Mouse (Mus musculus) heart, postnatal 25 days (tissue): Measurements from ENCODE around the gene Lbhd1. TPM values are rescaled to one million over a fixed set of nuclear protein-coding genes. Genes with fewer than 3 reads are reported as not detected.

Source experiments
- DNase-seq: peaks from one replicate; pipeline ENCODE4 v3.0.0; 2022; ENCODE audit warnings: low spot score
- intact Hi-C: fragments of 180-260 bp; cut with DNase I; formaldehyde crosslinking; loops from one replicate; pipeline ENCODE4 v1.15.1; 2025
- total RNA-seq, 2 experiments: library from RNA; stranded (reverse); gene quantifications; 2 replicates each; pipeline ENCODE4 v1.2.3; 2021

Lbhd1 gene
- total RNA-seq, 2 experiments from 2014 or later = 1.4 to 5.9 TPM

GRCm38 (mm10) chr19:8899079-8899478, 15.5 kb downstream of the Lbhd1 start:
- intact Hi-C loops = loop anchor here (2.0 kb wide), 1 partner anchor 68 kb away; the partner anchor contains the start of gene Eef1g
- DNase-seq = no peak

GRCm38 (mm10) chr19:8903412-8903811, 19.9 kb downstream of the Lbhd1 start:
- DNase-seq = no peak
- intact Hi-C loops = no loop called here

GRCm38 (mm10) chr19:8908531-8908930, 25.0 kb downstream of the Lbhd1 start:
- intact Hi-C loops = no loop called here

GRCm38 (mm10) chr19:8911810-8912209, 28.3 kb downstream of the Lbhd1 start:
- DNase-seq = no peak
- intact Hi-C loops = loop anchor here (5.0 kb wide), 1 partner anchor 35 kb away; no protein-coding TSS in a partner anchor

More at GRCm38 (mm10) chr19:8908531-8908930, 25.0 kb downstream of the Lbhd1 start:
- DNase-seq = no peak

GRCm38 (mm10) chr19:8914212-8914611, 30.7 kb downstream of the Lbhd1 start:
- intact Hi-C loops = loop anchor here (5.0 kb wide), 1 partner anchor 33 kb away; no protein-coding TSS in a partner anchor
- no peak for DNase-seq

GRCm38 (mm10) chr19:8919000-8919399, 35.5 kb downstream of the Lbhd1 start:
- intact Hi-C loops = loop anchor here (5.0 kb wide), 1 partner anchor 43 kb away; no protein-coding TSS in a partner anchor
- no peak for DNase-seq

- intact Hi-C loops = loop anchor here (2.0 to 5.0 kb wide), 2 partner anchors 21 to 43 kb away; partner anchors contain the start of gene Mta2
- DNase-seq = no peak
Observed at GRCm38 (mm10) chr19:8919684-8920072, 36.1 kb downstream of the Lbhd1 start.

GRCm38 (mm10) chr19:8920073-8920736, 36.7 kb downstream of the Lbhd1 start, which contains the start of gene B3gat3:
TSS of gene B3gat3 (plus strand) at chr19:8920374.
- DNase-seq = peak; percentile 94
- intact Hi-C loops = loop anchor here (2.0 kb wide), 1 partner anchor 21 kb away; the partner anchor contains the start of gene Mta2

- intact Hi-C loops = loop anchor here (2.0 kb wide), 1 partner anchor 20 kb away; the partner anchor contains the start of gene Mta2
- no peak for DNase-seq
Observed at GRCm38 (mm10) chr19:8920836-8921291, 37.3 kb downstream of the Lbhd1 start.

- no peak for DNase-seq
- intact Hi-C loops = loop anchor here (2.0 kb wide), 1 partner anchor 19 kb away; the partner anchor contains the start of gene Mta2
Observed at GRCm38 (mm10) chr19:8921741-8922140, 38.2 kb downstream of the Lbhd1 start.

GRCm38 (mm10) chr19:8926766-8927165, 43.2 kb downstream of the Lbhd1 start:
- intact Hi-C loops = no loop called here
- no peak for DNase-seq

- DNase-seq = no peak
- intact Hi-C loops = loop anchor here (2.0 kb wide), 1 partner anchor 15 kb away; no protein-coding TSS in a partner anchor
Observed at GRCm38 (mm10) chr19:8927891-8928525, 44.5 kb downstream of the Lbhd1 start.

- intact Hi-C loops = loop anchor here (2.0 kb wide), 1 partner anchor 14 kb away; no protein-coding TSS in a partner anchor
Observed at GRCm38 (mm10) chr19:8928689-8929223, 45.2 kb downstream of the Lbhd1 start.

GRCm38 (mm10) chr19:8929224-8930088, 45.9 kb downstream of the Lbhd1 start, which contains the start of the genes Rom1 and Eml3:
TSS of gene Rom1 (minus strand) at chr19:8929356.
TSS of gene Eml3 (plus strand) at chr19:8929552.
- DNase-seq = peak; percentile 87
- intact Hi-C loops = loop anchor here (2.0 kb wide), 1 partner anchor 13 kb away; no protein-coding TSS in a partner anchor

More at GRCm38 (mm10) chr19:8928689-8929223, 45.2 kb downstream of the Lbhd1 start:
- DNase-seq = no peak

- intact Hi-C loops = no loop called here
- no peak for DNase-seq
Observed at GRCm38 (mm10) chr19:8930117-8930516, 46.6 kb downstream of the Lbhd1 start.

- no peak for DNase-seq
Observed at GRCm38 (mm10) chr19:8930771-8931170, 47.2 kb downstream of the Lbhd1 start.

GRCm38 (mm10) chr19:8936736-8937135, 53.2 kb downstream of the Lbhd1 start:
- no peak for DNase-seq
- intact Hi-C loops = no loop called here

More at GRCm38 (mm10) chr19:8930771-8931170, 47.2 kb downstream of the Lbhd1 start:
- intact Hi-C loops = no loop called here

GRCm38 (mm10) chr19:8940526-8941133, 57.1 kb downstream of the Lbhd1 start:
- no peak for DNase-seq
- intact Hi-C loops = loop anchor here (2.0 kb wide), 1 partner anchor 20 kb away; the partner anchor contains the start of gene B3gat3
